Mouse (Mus musculus) cerebellum, adult 2 months (tissue): ENCODE measurements around the gene Wnt1.

ENCODE experiments used
- CTCF ChIP-seq: fragments of 200-500 bp; IDR thresholded peaks from 2 replicates; pipeline ENCODE4 v1.5.1; 2011; ENCODE audit warnings: low read depth, mild to moderate bottlenecking, control low read depth, low read length, moderate library complexity, borderline replicate concordance; ENCODE audit not compliant: insufficient read depth
- POLR2A ChIP-seq: fragments of 200-500 bp; IDR thresholded peaks from 2 replicates; pipeline ENCODE4 v1.6.1; 2011; ENCODE audit warnings: low read length, control low read depth, borderline replicate concordance; ENCODE audit not compliant: insufficient read depth

- TF ChIP-seq POLR2A (no peak), CTCF (no peak)
Measured at GRCm38 (mm10) chr15:98792233-98793020, 2.8 kb downstream of the Wnt1 start.
